Mouse (Mus musculus) CD4-positive, CD25-positive, alpha-beta regulatory T cell, adult 4 months (primary cell): Measurements from ENCODE around the gene Kif16b. TPM values are rescaled to one million over a fixed set of nuclear protein-coding genes. Genes with fewer than 3 reads are reported as not detected.

Experiments used
- ATAC-seq: one replicate; pipeline ENCODE4 v1.8.0; 2017
- polyA plus RNA-seq, 2 experiments: library from polyadenylated mRNA; unstranded; fragments of 100-300 nt; shearing (Covaris generic); gene quantifications; one replicate each; pipeline ENCODE4 v1.2.1; 2017

The Kif16b gene
- polyA plus RNA-seq, 2 experiments from 2014 or later = 9.3 to 11.5 TPM

DNA sequence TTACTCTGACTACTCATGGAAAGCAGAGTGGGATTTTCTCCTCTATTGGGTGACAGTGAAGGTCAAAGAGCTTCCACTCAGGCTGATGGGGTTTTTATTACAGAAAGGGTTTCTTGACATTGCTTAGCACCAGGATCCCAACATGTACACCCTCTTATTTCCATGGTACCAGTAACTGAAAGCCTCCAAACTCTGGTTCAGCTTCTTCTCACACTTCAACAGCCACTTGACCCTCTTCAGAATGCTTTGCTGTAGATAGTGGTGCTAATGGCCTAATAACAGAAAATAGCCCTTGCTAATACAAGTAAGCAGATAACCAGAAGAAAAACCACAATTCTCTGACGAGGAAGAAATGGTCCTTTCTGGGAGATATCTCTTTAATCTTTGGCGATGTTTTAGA is 259.6 kb downstream of the Kif16b start:
- ATAC-seq = no peak

GRCm38 (mm10) chr2:142635606-142636304 is 265.6 kb downstream of the Kif16b start:
- no peak for ATAC-seq

DNA sequence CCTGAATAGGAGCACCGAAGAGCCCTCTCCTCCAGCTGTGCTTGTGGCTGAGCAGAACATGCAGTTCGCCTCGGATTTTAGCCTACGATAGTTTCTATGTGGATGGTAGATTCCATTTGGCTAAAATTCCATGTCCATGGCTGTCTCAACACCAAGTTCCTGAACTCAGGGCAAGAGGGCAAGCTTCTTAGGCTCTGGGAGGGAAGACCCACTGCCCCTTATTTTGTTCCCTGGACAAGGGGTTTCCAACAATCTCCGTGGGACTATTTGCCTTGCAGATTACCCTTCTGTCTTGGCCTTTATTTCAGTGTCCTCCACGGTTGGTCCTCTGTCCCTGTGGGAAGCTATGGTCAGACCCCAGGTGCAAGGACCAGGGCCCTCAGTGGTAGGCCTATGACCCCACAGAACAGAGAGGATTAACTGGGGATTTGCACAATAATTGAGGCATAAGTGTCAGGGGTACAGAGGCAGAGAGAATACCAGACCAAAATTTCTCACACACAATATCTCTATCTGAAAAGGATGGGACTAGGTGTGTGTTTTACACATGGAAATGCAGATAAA is 267.3 kb downstream of the Kif16b start:
- ATAC-seq = no peak

DNA sequence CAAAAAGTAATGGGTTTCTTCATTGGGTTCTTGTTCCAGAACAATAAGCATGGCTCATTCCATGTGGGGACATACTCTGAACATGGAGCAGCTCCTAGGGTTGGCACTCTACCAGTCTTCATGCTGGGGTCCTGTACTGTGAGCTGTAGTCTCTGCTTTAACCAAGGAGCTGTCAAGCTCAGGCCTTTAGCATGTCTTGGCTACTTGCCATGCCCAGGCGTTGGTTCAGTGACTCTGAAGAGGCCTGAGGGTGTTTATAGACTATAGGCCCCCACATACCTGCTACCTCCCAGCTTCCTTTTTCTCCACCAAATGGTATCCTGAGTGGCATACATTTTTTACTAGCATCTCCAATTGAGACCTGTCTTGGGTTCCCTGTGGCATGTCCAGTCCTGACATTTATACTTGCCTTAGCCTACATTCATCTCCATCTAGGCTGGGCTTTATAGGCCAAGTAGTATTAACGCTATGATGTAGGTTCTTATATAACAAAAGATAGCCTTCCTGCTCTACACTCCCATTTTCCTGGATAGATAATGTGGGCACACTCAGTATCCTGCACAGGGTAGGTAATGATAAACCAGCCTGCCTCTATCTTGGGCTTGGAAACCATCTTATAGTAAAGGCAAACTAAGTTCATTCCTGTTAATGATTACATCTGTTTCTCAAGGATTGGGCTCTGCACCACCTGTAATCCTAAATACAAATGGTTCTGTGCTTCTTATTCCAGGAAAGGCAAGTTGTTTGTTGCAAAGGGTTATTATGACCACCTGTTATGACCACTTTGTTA is 271.6 kb downstream of the Kif16b start:
- ATAC-seq = no peak

DNA sequence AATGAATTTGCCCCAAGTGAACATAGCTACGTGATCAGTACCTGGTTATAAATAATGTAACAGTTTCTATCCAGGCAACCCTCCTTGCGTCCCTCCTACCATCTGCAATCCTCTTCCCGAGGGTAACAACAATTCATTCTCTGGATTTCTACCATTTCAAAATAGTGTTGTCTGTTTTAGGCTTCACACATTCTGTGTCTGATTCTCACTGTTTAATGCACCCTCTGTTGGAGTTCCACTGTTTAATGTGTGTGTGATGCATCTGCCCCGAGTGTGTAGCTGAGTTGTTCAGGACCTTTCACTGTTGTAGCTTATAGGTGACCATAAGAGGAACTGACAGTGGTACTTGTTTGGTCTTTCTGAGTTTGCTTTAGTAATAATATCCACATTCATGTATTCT is 275.6 kb downstream of the Kif16b start:
- ATAC-seq = no peak

- no peak for ATAC-seq
These were observed 276.2 kb downstream of the Kif16b start for GRCm38 (mm10) chr2:142625101-142625500.

DNA sequence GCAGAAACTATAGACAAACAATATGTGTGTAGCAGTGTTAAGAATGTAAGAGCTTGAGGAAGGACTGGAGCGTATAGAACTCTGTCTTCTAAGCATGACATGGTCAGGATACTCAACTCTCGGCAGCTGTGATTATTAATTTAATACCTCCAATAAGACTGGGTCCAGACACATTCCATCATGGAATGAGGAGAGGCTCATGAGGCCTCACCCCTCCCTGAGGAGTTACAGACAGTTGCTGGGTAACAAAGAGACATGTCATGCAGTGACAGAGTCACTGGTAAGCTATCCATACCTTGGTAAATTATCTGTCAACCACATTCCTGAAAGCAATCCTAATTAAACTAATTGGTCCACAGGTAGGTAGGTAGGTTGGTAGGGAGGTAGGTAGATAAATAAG is 277.1 kb downstream of the Kif16b start:
- ATAC-seq = no peak

GRCm38 (mm10) chr2:142621152-142621551 is 280.2 kb downstream of the Kif16b start:
- ATAC-seq = no peak

GRCm38 (mm10) chr2:142619926-142620325 is 281.4 kb downstream of the Kif16b start:
- no peak for ATAC-seq

DNA sequence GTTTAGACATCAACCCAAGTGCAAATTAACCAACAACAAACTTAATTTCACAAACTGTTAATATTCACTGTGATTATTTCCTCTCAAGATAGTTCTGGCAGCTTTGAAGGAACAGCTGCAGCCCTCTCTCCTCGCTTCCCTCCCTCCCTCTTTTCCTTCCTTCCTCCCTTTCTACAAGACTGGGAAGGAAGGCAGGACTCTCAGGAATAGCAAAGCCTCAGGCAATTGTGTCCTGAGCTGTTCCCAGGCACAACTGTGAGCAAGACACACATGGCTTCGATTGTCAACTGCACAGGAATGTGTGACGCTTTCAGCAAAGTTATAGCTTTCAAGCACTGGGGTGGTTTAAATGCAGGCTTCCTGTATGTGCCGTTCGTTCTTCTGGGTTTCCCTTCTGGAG is 286.8 kb downstream of the Kif16b start:
- no peak for ATAC-seq

DNA sequence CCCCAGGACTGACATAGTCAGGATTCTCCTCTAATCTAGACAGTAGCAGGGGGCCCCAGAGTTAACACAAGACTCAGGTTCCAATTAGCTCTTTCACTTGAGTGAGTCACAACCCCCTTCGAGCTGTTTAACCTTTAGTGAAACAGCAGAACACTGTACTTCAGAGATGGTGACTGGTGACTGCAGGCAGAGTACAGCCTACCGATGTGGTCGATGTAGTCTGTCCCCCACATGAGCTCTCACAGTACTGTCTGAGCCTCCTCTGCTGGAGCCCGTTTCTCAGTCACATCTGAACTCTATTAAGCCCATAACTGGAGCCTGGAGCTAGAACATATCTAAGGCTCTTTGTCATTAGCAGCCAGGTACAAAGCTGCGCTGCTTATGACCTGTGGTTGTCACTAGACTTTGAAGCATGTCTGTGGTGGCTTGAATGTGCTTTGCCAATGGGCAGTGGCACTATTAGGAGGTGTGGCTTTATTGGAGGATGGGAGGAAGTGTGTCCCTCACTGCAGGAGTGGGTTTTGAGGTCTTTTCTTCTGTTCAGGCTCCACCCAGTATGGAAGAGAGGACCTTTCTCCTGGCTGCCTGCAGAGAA is 288.9 kb downstream of the Kif16b start:
- ATAC-seq = no peak

- no peak for ATAC-seq
These were observed 290.2 kb downstream of the Kif16b start for GRCm38 (mm10) chr2:142611113-142611512.

DNA sequence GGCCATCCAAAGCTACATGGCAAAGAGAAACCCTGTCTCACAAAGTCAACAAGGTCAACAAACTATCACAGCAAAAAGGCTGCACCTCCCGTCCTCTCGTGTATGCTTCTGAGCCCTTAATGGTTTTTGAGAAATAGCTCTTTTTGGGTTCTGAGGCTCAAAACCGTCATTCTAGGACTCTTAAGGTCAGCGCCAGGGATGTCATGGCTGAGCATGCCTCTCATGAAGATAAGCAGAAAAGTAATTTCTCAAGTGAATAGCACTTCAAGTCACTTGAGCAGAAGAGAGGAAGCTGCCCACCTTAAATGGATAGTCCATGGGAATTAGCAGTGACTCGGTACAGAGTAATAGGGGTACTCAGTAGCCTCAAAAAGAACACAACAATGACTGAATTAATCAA is 291.1 kb downstream of the Kif16b start:
- no peak for ATAC-seq

DNA sequence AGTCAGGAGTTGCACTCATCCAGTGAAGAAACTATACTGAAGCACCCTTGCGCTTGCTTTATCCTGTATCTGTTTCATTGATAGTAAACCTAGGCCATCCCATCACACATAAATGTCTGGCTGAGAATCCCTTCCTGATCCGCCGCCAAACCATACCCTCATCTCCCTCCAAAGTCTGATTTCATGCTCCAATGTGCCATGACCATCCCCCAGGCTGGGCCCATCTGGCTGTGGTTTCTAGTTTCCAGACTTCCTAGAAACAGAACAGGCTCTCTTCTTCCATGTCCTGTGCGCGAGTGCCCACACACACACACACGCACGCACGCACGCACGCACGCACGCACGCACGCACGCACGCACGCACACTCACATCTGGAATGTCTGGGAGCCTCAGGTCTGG is 292.6 kb downstream of the Kif16b start:
- ATAC-seq = no peak

DNA sequence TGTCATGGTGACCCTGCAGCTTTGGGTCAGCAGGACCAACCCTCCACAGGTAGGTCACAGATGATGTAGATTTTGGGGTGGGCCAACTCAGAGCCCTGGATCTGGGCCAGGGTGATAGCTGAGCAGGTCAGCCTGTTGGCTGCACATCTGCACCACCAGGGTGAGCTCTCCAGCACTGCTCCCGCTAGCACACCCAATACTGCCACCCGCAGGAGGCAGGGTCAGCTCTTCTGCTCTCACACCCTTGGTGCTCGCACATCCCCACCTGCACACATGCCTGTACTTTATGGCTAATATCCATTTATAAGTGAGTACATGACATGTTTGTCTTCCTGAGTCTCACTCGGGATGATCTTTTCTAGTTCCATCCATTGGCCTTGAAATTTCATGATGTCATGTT is 296.6 kb downstream of the Kif16b start:
- ATAC-seq = no peak

- no peak for ATAC-seq
These were observed 298.1 kb downstream of the Kif16b start for GRCm38 (mm10) chr2:142603210-142603609.

GRCm38 (mm10) chr2:142599235-142599634 is 302.1 kb downstream of the Kif16b start:
- ATAC-seq = no peak

GRCm38 (mm10) chr2:142596176-142597170 is 304.9 kb downstream of the Kif16b start:
- ATAC-seq = no peak

DNA sequence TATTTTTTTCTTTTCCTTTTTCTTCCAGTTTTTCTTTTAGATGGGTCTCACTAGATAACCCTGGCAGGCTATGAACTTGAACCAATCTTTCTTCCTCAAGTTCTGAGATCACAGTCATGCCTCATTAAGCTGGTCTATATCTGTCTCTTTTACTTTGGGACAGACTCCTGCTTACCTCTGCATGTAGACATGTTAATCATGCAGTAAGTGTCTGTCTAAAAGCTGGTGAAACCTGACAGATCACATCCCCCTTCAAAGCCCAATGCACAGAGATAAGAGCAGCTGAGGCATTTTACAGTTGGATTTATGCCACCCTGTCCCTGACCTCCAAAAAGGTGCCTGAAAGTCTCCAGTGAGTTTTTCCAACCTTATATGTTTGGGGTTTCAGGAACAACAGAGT is 310.4 kb downstream of the Kif16b start:
- no peak for ATAC-seq

DNA sequence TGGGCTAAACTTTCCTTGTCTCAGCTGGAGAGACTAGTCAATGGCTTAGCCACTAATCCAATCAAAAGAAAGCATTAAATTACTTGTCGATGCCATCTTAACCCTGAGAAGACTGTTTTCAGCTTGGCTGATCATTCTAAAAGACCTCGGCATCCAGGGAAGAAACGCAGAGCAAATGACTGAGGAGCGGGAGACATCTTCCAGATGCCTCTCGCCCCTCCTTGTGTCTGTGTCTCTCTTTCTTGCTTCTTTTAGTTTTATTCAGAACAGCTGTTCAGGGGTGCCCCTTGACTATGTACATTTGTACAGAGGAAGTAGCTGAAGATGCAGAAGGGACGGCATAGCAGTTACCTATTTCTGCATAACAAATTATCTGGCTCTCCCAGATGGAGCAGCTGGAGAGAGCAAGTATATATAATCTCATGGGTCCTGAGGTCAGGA is 311.0 kb downstream of the Kif16b start:
- ATAC-seq = no peak

- ATAC-seq = no peak
These were observed 311.7 kb downstream of the Kif16b start for GRCm38 (mm10) chr2:142589403-142590283.
